ENCODE assay signal across 8 mouse cellular contexts in the genomic region with DNA sequence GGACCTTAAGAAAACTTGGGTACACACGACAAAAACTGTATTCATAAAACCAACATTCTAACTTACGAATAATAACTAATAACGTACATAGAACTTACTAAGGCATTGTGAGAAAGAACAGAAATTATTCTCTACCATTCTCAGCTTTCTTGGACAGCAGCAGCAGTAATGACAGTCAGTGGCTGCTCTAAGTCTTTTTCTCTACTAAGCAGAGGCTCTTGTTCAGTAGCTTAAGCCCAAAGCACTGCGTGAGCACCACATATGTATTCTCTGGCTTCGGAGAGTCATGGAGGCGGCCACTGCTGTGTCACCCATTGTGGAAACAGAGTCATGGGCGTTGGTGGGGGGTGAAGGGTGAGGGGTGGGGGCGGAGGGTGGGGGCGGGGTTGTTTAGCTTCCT.
DNase-seq lines count a peak whose midpoint lies in the region; ATAC-seq and TF ChIP-seq lines count a peak whose summit lies in the region.

No protein-coding gene starts in this region.

- TF ChIP-seq EP300 in heart, postnatal 0 days (IDR thresholded peaks at IDR 0.05; ENCODE audit: low read depth): no peak

- no peaks in the 10 kb centered on the region for H3K27me3 ChIP-seq in heart, postnatal 0 days (ENCODE audit: control insufficient read depth, insufficient read depth, low read length)
- H3K27me3 ChIP-seq in embryonic facial prominence, embryonic 12.5 days: no peaks in the 10 kb centered on the region
- no peaks in the 10 kb centered on the region for H3K27me3 ChIP-seq in hindbrain, postnatal 0 days (ENCODE audit: insufficient read depth, low read length)
- H3K27me3 ChIP-seq in midbrain, embryonic 14.5 days (ENCODE audit: control insufficient read depth, insufficient read depth, low read length): no peaks in the 10 kb centered on the region

- H3K27ac ChIP-seq in heart, postnatal 0 days (ENCODE audit: low read depth): no peak overlapping the region
- no peak overlapping the region for H3K27ac ChIP-seq in embryonic facial prominence, embryonic 12.5 days
- H3K27ac ChIP-seq in hindbrain, postnatal 0 days: no peak overlapping the region
- H3K27ac ChIP-seq in midbrain, embryonic 14.5 days (replicated peaks; ENCODE audit: low read depth, low read length): no peak overlapping the region

- WGBS in heart, postnatal 0 days: 30% methylated on average over 9 of the region's 9 CpGs
- WGBS in embryonic facial prominence, embryonic 12.5 days: 32% methylated on average over 9 of the region's 9 CpGs
- WGBS in hindbrain, postnatal 0 days: 34% methylated on average over 9 of the region's 9 CpGs
- WGBS in midbrain, embryonic 14.5 days: 42% methylated on average over 9 of the region's 9 CpGs

- H3K36me3 ChIP-seq in heart, postnatal 0 days (replicated peaks; ENCODE audit: control insufficient read depth, insufficient read depth, low read length): no peaks in the 10 kb centered on the region
- H3K36me3 ChIP-seq in embryonic facial prominence, embryonic 12.5 days: no peaks in the 10 kb centered on the region
- no peaks in the 10 kb centered on the region for H3K36me3 ChIP-seq in hindbrain, postnatal 0 days (ENCODE audit: insufficient read depth, low read length)
- H3K36me3 ChIP-seq in midbrain, embryonic 14.5 days (ENCODE audit: control insufficient read depth, insufficient read depth, low read length): no peaks in the 10 kb centered on the region

- H3K4me2 ChIP-seq in heart, postnatal 0 days (ENCODE audit: low read depth, low read length): peak overlapping the region; percentile 58
- H3K4me2 ChIP-seq in embryonic facial prominence, embryonic 12.5 days (replicated peaks): peak overlapping the region; percentile 48
- peak overlapping the region; percentile 52 for H3K4me2 ChIP-seq in hindbrain, postnatal 0 days (ENCODE audit: low read depth, low read length)
- peak overlapping the region; percentile 41 for H3K4me2 ChIP-seq in midbrain, embryonic 14.5 days (ENCODE audit: low read length)

- H3K9ac ChIP-seq in heart, postnatal 0 days (replicated peaks; ENCODE audit: low read depth, low read length): no peak overlapping the region
- H3K9ac ChIP-seq in embryonic facial prominence, embryonic 12.5 days: no peak overlapping the region
- H3K9ac ChIP-seq in hindbrain, postnatal 0 days (replicated peaks; ENCODE audit: low read length): no peak overlapping the region
- no peak overlapping the region for H3K9ac ChIP-seq in midbrain, embryonic 14.5 days (replicated peaks; ENCODE audit: low read length)

- intact Hi-C loops in heart, postnatal 14 days (cut with DNase I): loop anchor here (1.0 to 5.0 kb wide), 3 partner anchors 62 to 278 kb away; partner anchors contain the start of gene Daam1

- no peak for TF ChIP-seq CTCF in heart, postnatal 0 days (IDR thresholded peaks at IDR 0.05; ENCODE audit: low read depth)
- TF ChIP-seq CTCF in hindbrain, postnatal 0 days (IDR thresholded peaks at IDR 0.05; ENCODE audit: low read depth): no peak

- DNase-seq in heart, postnatal 0 days (ENCODE audit: low spot score): no peak
- no peak for DNase-seq in heart, postnatal 14 days
- DNase-seq in hindbrain, postnatal 0 days (ENCODE audit: low spot score): no peak
- no peak for DNase-seq in midbrain, embryonic 14.5 days
- DNase-seq in left cerebral cortex, adult 9 months (ENCODE audit: low spot score in 2 of 2): no peak
- no peak for DNase-seq in thymus, adult 18-20 months

- H3K4me1 ChIP-seq in heart, postnatal 0 days (ENCODE audit: control insufficient read depth, insufficient read depth): 0 out of 2 replicates have a peak, but pooled peaks cover 2% of the 10 kb centered on the region
- H3K4me1 ChIP-seq in embryonic facial prominence, embryonic 12.5 days: no peaks in the 10 kb centered on the region
- H3K4me1 ChIP-seq in hindbrain, postnatal 0 days (ENCODE audit: insufficient read depth, low read length): no peaks in the 10 kb centered on the region
- no peaks in the 10 kb centered on the region for H3K4me1 ChIP-seq in midbrain, embryonic 14.5 days (ENCODE audit: control insufficient read depth, insufficient read depth, low read length)

- H3K4me3 ChIP-seq in heart, postnatal 0 days (ENCODE audit: low read depth, low read length): peak overlapping the region; percentile 37
- peak overlapping the region; percentile 19 for H3K4me3 ChIP-seq in embryonic facial prominence, embryonic 12.5 days
- H3K4me3 ChIP-seq in hindbrain, postnatal 0 days (ENCODE audit: low read length): no peak overlapping the region
- H3K4me3 ChIP-seq in midbrain, embryonic 14.5 days (replicated peaks; ENCODE audit: low read depth, low read length): no peak overlapping the region

- no peak; the same call in 1 of the 2 replicates for ATAC-seq in heart, postnatal 0 days (ENCODE audit: insufficient read depth, low read depth)
- 0 out of 2 replicates have a peak, but pooled peaks have one; percentile 29 for ATAC-seq in embryonic facial prominence, embryonic 12.5 days (ENCODE audit: insufficient number of reproducible peaks, insufficient read depth, low FRiP score, low TSS enrichment)
- no peak for ATAC-seq in hindbrain, postnatal 0 days
- ATAC-seq in midbrain, embryonic 14.5 days (ENCODE audit: low FRiP score, low TSS enrichment): no peak
- no peak for ATAC-seq in cerebellum, adult (ENCODE audit: insufficient number of reproducible peaks, low FRiP score, low TSS enrichment)

- H3K9me3 ChIP-seq in heart, postnatal 0 days (replicated peaks; ENCODE audit: control insufficient read depth, low read length): no peaks in the 10 kb centered on the region
- H3K9me3 ChIP-seq in embryonic facial prominence, embryonic 12.5 days: no peaks in the 10 kb centered on the region
- no peaks in the 10 kb centered on the region for H3K9me3 ChIP-seq in hindbrain, postnatal 0 days (ENCODE audit: low read length)
- H3K9me3 ChIP-seq in midbrain, embryonic 14.5 days (ENCODE audit: control insufficient read depth, low read length): no peaks in the 10 kb centered on the region

Comparison
In these comparisons a context has a peak if more than half of its experiments do, and no peak if none do; other contexts are left out.
1. H3K4me3 ChIP-seq: peak in heart, postnatal 0 days (single experiment) and embryonic facial prominence, embryonic 12.5 days (single experiment); none in hindbrain, postnatal 0 days (single experiment) and midbrain, embryonic 14.5 days (single experiment).
2. Peak in every context shown above with its lines, with median percentiles within 50 percentile points of each other: H3K4me2 ChIP-seq.